22 mouse cellular contexts compared by ENCODE assay signal in the genomic region with DNA sequence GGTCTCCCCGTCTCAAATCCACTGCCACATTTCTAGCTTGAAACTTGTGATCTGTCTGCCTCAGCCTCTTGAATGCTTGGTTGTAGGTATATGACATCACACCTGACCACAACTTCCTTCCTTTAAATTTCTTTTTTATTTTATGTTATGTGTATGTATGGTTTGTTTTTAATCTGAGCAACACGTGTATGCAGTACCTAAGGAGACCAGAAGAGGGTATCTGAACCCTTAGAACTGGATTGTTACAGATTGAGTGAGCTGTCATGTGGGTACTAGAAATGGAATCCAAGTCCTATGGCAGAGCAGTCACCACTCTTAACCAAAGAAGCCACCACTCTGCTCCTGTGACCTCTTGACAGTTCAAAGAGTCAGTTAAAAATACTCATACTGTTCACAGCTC.
DNase-seq lines count a peak whose midpoint lies in the region; ATAC-seq and TF ChIP-seq lines count a peak whose summit lies in the region.
"Had no signal": no experiment of that assay in that cellular context is flagged by ENCODE, and none has a peak within 500 bp of the region (broad histone marks: within the 10 kb centered on the region; RNA-seq: fewer than 3 reads in every experiment).

No protein-coding gene starts in this region.

- ATAC-seq in forebrain, postnatal 0 days: no peak
- no peak for ATAC-seq in forebrain, embryonic 11.5 days (replicated peaks; ENCODE audit: low FRiP score)
- ATAC-seq in liver, postnatal 0 days: no peak
- no peak for ATAC-seq in liver, embryonic 11.5 days (replicated peaks; ENCODE audit: low FRiP score)
- ATAC-seq: hindbrain, embryonic 16.5 days had no signal

- no peak overlapping the region for H3K27ac ChIP-seq in forebrain, postnatal 0 days (ENCODE audit: low read depth, low read length)
- no peak overlapping the region for H3K27ac ChIP-seq in forebrain, embryonic 11.5 days (ENCODE audit: low read depth, low read length)
- no peak overlapping the region for H3K27ac ChIP-seq in liver, postnatal 0 days (ENCODE audit: low read depth)
- no peak overlapping the region for H3K27ac ChIP-seq in liver, embryonic 11.5 days (ENCODE audit: low read depth, low read length)
- H3K27ac ChIP-seq: embryonic facial prominence, embryonic 13.5 days; heart, embryonic 15.5 days; liver, embryonic 15.5 days; stomach, embryonic 15.5 days had no signal

- no peak overlapping the region for H3K9ac ChIP-seq in forebrain, postnatal 0 days
- no peak overlapping the region for H3K9ac ChIP-seq in forebrain, embryonic 11.5 days (ENCODE audit: low read length)
- no peak overlapping the region for H3K9ac ChIP-seq in liver, postnatal 0 days (replicated peaks)
- H3K9ac ChIP-seq in liver, embryonic 11.5 days (ENCODE audit: low read depth, low read length): no peak overlapping the region
- H3K9ac ChIP-seq: embryonic facial prominence, embryonic 13.5 days; heart, embryonic 15.5 days; liver, embryonic 15.5 days; stomach, embryonic 15.5 days had no signal

- no peak for TF ChIP-seq EP300 in liver, postnatal 0 days (IDR thresholded peaks at IDR 0.05; ENCODE audit: low read depth)

- no peaks in the 10 kb centered on the region for H3K4me1 ChIP-seq in forebrain, postnatal 0 days (ENCODE audit: insufficient read depth)
- H3K4me1 ChIP-seq in forebrain, embryonic 11.5 days (replicated peaks; ENCODE audit: control insufficient read depth, insufficient read depth, low read length): no peaks in the 10 kb centered on the region
- H3K4me1 ChIP-seq in liver, postnatal 0 days (ENCODE audit: insufficient read depth): no peaks in the 10 kb centered on the region
- H3K4me1 ChIP-seq in liver, embryonic 11.5 days (replicated peaks; ENCODE audit: control insufficient read depth, insufficient read depth, low read length): no peaks in the 10 kb centered on the region
- H3K4me1 ChIP-seq: embryonic facial prominence, embryonic 13.5 days; heart, embryonic 15.5 days; liver, embryonic 15.5 days; stomach, embryonic 15.5 days had no signal

- no peak overlapping the region for H3K4me2 ChIP-seq in forebrain, postnatal 0 days (ENCODE audit: low read depth)
- H3K4me2 ChIP-seq in forebrain, embryonic 11.5 days (ENCODE audit: low read depth, low read length, severe bottlenecking): no peak overlapping the region
- no peak overlapping the region for H3K4me2 ChIP-seq in liver, postnatal 0 days (ENCODE audit: low read depth, low read length)
- no peak overlapping the region for H3K4me2 ChIP-seq in liver, embryonic 11.5 days
- H3K4me2 ChIP-seq: embryonic facial prominence, embryonic 13.5 days; heart, embryonic 15.5 days; liver, embryonic 15.5 days; stomach, embryonic 15.5 days had no signal

- no peaks in the 10 kb centered on the region for H3K36me3 ChIP-seq in forebrain, postnatal 0 days (ENCODE audit: insufficient read depth)
- H3K36me3 ChIP-seq in forebrain, embryonic 11.5 days (ENCODE audit: control insufficient read depth, insufficient read depth, low read length): no peaks in the 10 kb centered on the region
- H3K36me3 ChIP-seq in liver, postnatal 0 days (replicated peaks; ENCODE audit: insufficient read depth, low read length): no peaks in the 10 kb centered on the region
- no peaks in the 10 kb centered on the region for H3K36me3 ChIP-seq in liver, embryonic 11.5 days (ENCODE audit: control insufficient read depth, insufficient read depth, low read length)
- H3K36me3 ChIP-seq: embryonic facial prominence, embryonic 13.5 days; heart, embryonic 15.5 days; liver, embryonic 15.5 days; stomach, embryonic 15.5 days had no signal

- 78% methylated on average over 2 of the region's 2 CpGs for WGBS in forebrain, postnatal 0 days
- WGBS in forebrain, embryonic 11.5 days: 74% methylated on average over 2 of the region's 2 CpGs
- 73% methylated on average over 2 of the region's 2 CpGs for WGBS in liver, postnatal 0 days (ENCODE audit: insufficient replicate concordance)
- 70% methylated on average over 2 of the region's 2 CpGs for WGBS in liver, embryonic 11.5 days

- DNase-seq in forebrain, postnatal 0 days: no peak
- DNase-seq in forebrain, embryonic 11.5 days (ENCODE audit: low spot score): no peak
- no peak for DNase-seq in liver, postnatal 0 days
- no peak for DNase-seq in liver, embryonic 11.5 days (ENCODE audit: low spot score)
- peak; percentile 5 for DNase-seq in NIH3T3 (ENCODE audit: low read depth)
- DNase-seq in retina, embryonic 14.5 days (ENCODE audit: low spot score): peak; percentile 2
- DNase-seq in thymus, postnatal 0 days (ENCODE audit: low spot score): no peak
- no peak for DNase-seq in frontal cortex, adult 2 months (ENCODE audit: extremely low spot score in 1 of 2, low spot score in 1 of 2)
- DNase-seq: cerebellum, adult 9-11 months; gastrocnemius, postnatal 10 days; heart, adult 18-20 months; heart, postnatal 4 days; kidney, adult 2 months; kidney, postnatal 4 days; lung, postnatal 10 days; midbrain, embryonic 14.5 days had no signal

- no peaks in the 10 kb centered on the region for H3K9me3 ChIP-seq in forebrain, postnatal 0 days (ENCODE audit: low read length)
- H3K9me3 ChIP-seq in forebrain, embryonic 11.5 days (ENCODE audit: control insufficient read depth, low read length): no peaks in the 10 kb centered on the region
- H3K9me3 ChIP-seq in liver, postnatal 0 days (ENCODE audit: low read length): no peaks in the 10 kb centered on the region
- H3K9me3 ChIP-seq in liver, embryonic 11.5 days (ENCODE audit: control insufficient read depth, low read length): no peaks in the 10 kb centered on the region
- H3K9me3 ChIP-seq: embryonic facial prominence, embryonic 13.5 days; heart, embryonic 15.5 days; liver, embryonic 15.5 days; stomach, embryonic 15.5 days had no signal

- peak; percentile 31; the same call in 1 of the 2 replicates for TF ChIP-seq CTCF in forebrain, postnatal 0 days (IDR thresholded peaks at IDR 0.05; ENCODE audit: low read depth)
- TF ChIP-seq CTCF in liver, postnatal 0 days (IDR thresholded peaks at IDR 0.05; ENCODE audit: low read depth): 0 out of 2 replicates have a peak, but pooled peaks have one; percentile 4

- no peak overlapping the region for H3K4me3 ChIP-seq in forebrain, postnatal 0 days (ENCODE audit: low read depth, low read length)
- no peak overlapping the region for H3K4me3 ChIP-seq in forebrain, embryonic 11.5 days (ENCODE audit: low read depth, low read length)
- H3K4me3 ChIP-seq in liver, postnatal 0 days (ENCODE audit: low read depth, low read length): no peak overlapping the region
- no peak overlapping the region for H3K4me3 ChIP-seq in liver, embryonic 11.5 days (ENCODE audit: low read depth, low read length)
- H3K4me3 ChIP-seq: embryonic facial prominence, embryonic 13.5 days; heart, embryonic 15.5 days; liver, embryonic 15.5 days; myocyte; stomach, embryonic 15.5 days had no signal

- no peaks in the 10 kb centered on the region for H3K27me3 ChIP-seq in forebrain, postnatal 0 days (ENCODE audit: insufficient read depth, low read length)
- no peaks in the 10 kb centered on the region for H3K27me3 ChIP-seq in forebrain, embryonic 11.5 days (ENCODE audit: control insufficient read depth, insufficient read depth, low read length)
- H3K27me3 ChIP-seq in liver, postnatal 0 days (ENCODE audit: insufficient read depth, low read length): no peaks in the 10 kb centered on the region
- no peaks in the 10 kb centered on the region for H3K27me3 ChIP-seq in liver, embryonic 11.5 days (replicated peaks; ENCODE audit: control insufficient read depth, insufficient read depth, low read length)
- H3K27me3 ChIP-seq: embryonic facial prominence, embryonic 13.5 days; heart, embryonic 15.5 days; liver, embryonic 15.5 days; stomach, embryonic 15.5 days had no signal

Comparison
In these comparisons a context has a peak if more than half of its experiments do, and no peak if none do; other contexts are left out.
1. DNase-seq: peak in NIH3T3 (single experiment) and retina, embryonic 14.5 days (single experiment); none in forebrain, postnatal 0 days (single experiment), forebrain, embryonic 11.5 days (single experiment), liver, postnatal 0 days (single experiment), liver, embryonic 11.5 days (single experiment), thymus, postnatal 0 days (single experiment) and frontal cortex, adult 2 months (0 of 2).